Mouse (Mus musculus): ENCODE data around the gene Mlst8. TPM values are rescaled to one million over a fixed set of nuclear protein-coding genes. Genes with fewer than 3 reads are reported as not detected.

Mlst8 gene
- total and polyA plus RNA-seq, 3 experiments = 35.4 to 57.3 TPM; not detected in 1

- no peak for TF ChIP-seq JUND (IDR thresholded peaks at IDR 0.05; ENCODE audit: low read depth, low read length)
Observed at GRCm38 (mm10) chr17:24463374-24464133, 15.3 kb downstream of the Mlst8 start (continued).

- Histone ChIP-seq H3K27me3 (ENCODE audit: control insufficient read depth in 1 of 2, insufficient read depth in 2 of 2, low read length in 2 of 2) (no peaks in the 10 kb centered on the region), H3K4me1 (ENCODE audit: control insufficient read depth in 1 of 2, insufficient read depth in 2 of 2, low read length in 2 of 2) (peaks cover 0 to 12% of the 10 kb centered on the region in 2 experiments; a peak in 3 of 4 replicates), H3K36me3 (ENCODE audit: control insufficient read depth in 1 of 2, insufficient read depth in 2 of 2, low read length in 2 of 2) (peaks cover 0 to 4% of the 10 kb centered on the region in 2 experiments; a peak in 2 of 4 replicates), H3K79me2 (ENCODE audit: control insufficient read depth, insufficient read depth, low read length, poor library complexity) (no peaks in the 10 kb centered on the region), H3K9ac (ENCODE audit: control insufficient read depth, low read depth, low read length, poor library complexity, severe bottlenecking) (no peak overlapping the region), H3K4me3 (ENCODE audit: control insufficient read depth in 1 of 2, insufficient read depth in 1 of 2, low read depth in 2 of 2, low read length in 2 of 2) (no peak overlapping the region), H3K27ac (ENCODE audit: control insufficient read depth, low read depth, low read length) (no peak overlapping the region), H3K9me3 (replicated peaks; ENCODE audit: insufficient read depth, low read length) (no peaks in the 10 kb centered on the region)
- TF ChIP-seq UBTF (IDR thresholded peaks at IDR 0.05; ENCODE audit: borderline replicate concordance, insufficient read depth, low read depth, low read length) = no peak
- no peak for TF ChIP-seq RCOR1 (IDR thresholded peaks at IDR 0.05; ENCODE audit: low read depth, low read length)
- no peak for TF ChIP-seq MEF2A (IDR thresholded peaks at IDR 0.05; ENCODE audit: extremely low read depth, insufficient replicate concordance, low read depth, low read length, poor library complexity, severe bottlenecking)
- TF ChIP-seq CHD1 (IDR thresholded peaks at IDR 0.05; ENCODE audit: low read depth, low read length) = no peak
- no peak for TF ChIP-seq JUND (IDR thresholded peaks at IDR 0.05; ENCODE audit: low read depth, low read length)
- TF ChIP-seq GABPA (IDR thresholded peaks at IDR 0.05; ENCODE audit: low read depth, low read length) = no peak
- TF ChIP-seq SMC3 (IDR thresholded peaks at IDR 0.05; ENCODE audit: low read depth, low read length) = no peak
- TF ChIP-seq NELFE (IDR thresholded peaks at IDR 0.05; ENCODE audit: low read depth, low read length) = no peak
- no peak for TF ChIP-seq KAT2A (conservative IDR thresholded peaks at IDR 0.05; ENCODE audit: low read depth, low read length)
- TF ChIP-seq CTCF (IDR thresholded peaks at IDR 0.05 in 2 of 3, conservative IDR thresholded peaks at IDR 0.05 in 1 of 3; ENCODE audit: control insufficient read depth in 1 of 3, insufficient read depth in 1 of 3, low read depth in 2 of 3, low read length in 3 of 3, poor library complexity in 1 of 3, severe bottlenecking in 1 of 3) = no peak
- TF ChIP-seq ZKSCAN1 (IDR thresholded peaks at IDR 0.05; ENCODE audit: low read depth, low read length) = no peak
- no peak for TF ChIP-seq POLR2A (IDR thresholded peaks at IDR 0.05; ENCODE audit: control insufficient read depth in 1 of 2, insufficient read depth in 1 of 2, low read depth in 1 of 2, low read length in 2 of 2, poor library complexity in 1 of 2)
- no peak for TF ChIP-seq ZMIZ1 (IDR thresholded peaks at IDR 0.05; ENCODE audit: low read depth, low read length)
- TF ChIP-seq NRF1 (IDR thresholded peaks at IDR 0.05; ENCODE audit: insufficient read depth, low read depth, low read length, poor library complexity, severe bottlenecking) = no peak
- TF ChIP-seq USF1 (IDR thresholded peaks at IDR 0.05; ENCODE audit: low read depth, low read length) = no peak
- no peak for TF ChIP-seq MYC (IDR thresholded peaks at IDR 0.05; ENCODE audit: low read depth, low read length)
- DNase-seq (ENCODE audit: low read depth, low spot score) = no peak
Observed at GRCm38 (mm10) chr17:24462932-24463331, 15.9 kb downstream of the Mlst8 start.

GRCm38 (mm10) chr17:24461580-24461979 is 17.3 kb downstream of the Mlst8 start:
- Histone ChIP-seq H3K27ac (ENCODE audit: control insufficient read depth, low read depth, low read length) (no peak overlapping the region), H3K4me3 (ENCODE audit: control insufficient read depth in 1 of 2, insufficient read depth in 1 of 2, low read depth in 2 of 2, low read length in 2 of 2) (no peak overlapping the region), H3K27me3 (ENCODE audit: control insufficient read depth in 1 of 2, insufficient read depth in 2 of 2, low read length in 2 of 2) (no peaks in the 10 kb centered on the region), H3K9me3 (replicated peaks; ENCODE audit: insufficient read depth, low read length) (no peaks in the 10 kb centered on the region), H3K79me2 (ENCODE audit: control insufficient read depth, insufficient read depth, low read length, poor library complexity) (peaks cover under 1% of the 10 kb centered on the region; the same call in 1 of the 2 replicates), H3K36me3 (ENCODE audit: control insufficient read depth in 1 of 2, insufficient read depth in 2 of 2, low read length in 2 of 2) (peaks cover 0 to 5% of the 10 kb centered on the region in 2 experiments; a peak in 2 of 4 replicates), H3K9ac (ENCODE audit: control insufficient read depth, low read depth, low read length, poor library complexity, severe bottlenecking) (no peak overlapping the region), H3K4me1 (ENCODE audit: control insufficient read depth in 1 of 2, insufficient read depth in 2 of 2, low read length in 2 of 2) (peaks cover 0 to 12% of the 10 kb centered on the region in 2 experiments; a peak in 3 of 4 replicates)
- DNase-seq (ENCODE audit: low read depth, low spot score) = peak; percentile 81
- TF ChIP-seq GABPA (IDR thresholded peaks at IDR 0.05; ENCODE audit: low read depth, low read length) (no peak), USF1 (IDR thresholded peaks at IDR 0.05; ENCODE audit: low read depth, low read length) (no peak), ZMIZ1 (IDR thresholded peaks at IDR 0.05; ENCODE audit: low read depth, low read length) (no peak), ZNF384 (IDR thresholded peaks at IDR 0.05; ENCODE audit: low read depth, low read length) (no peak), ZC3H11A (IDR thresholded peaks at IDR 0.05; ENCODE audit: low read depth, low read length) (peak; percentile 62), ETS1 (IDR thresholded peaks at IDR 0.05; ENCODE audit: low read depth, low read length) (no peak), SIN3A (IDR thresholded peaks at IDR 0.05; ENCODE audit: low read length) (0 out of 2 replicates have a peak, but pooled peaks have one; percentile 23), MAX (IDR thresholded peaks at IDR 0.05; ENCODE audit: low read length) (no peak), HCFC1 (IDR thresholded peaks at IDR 0.05; ENCODE audit: low read depth, low read length) (no peak), SMC3 (IDR thresholded peaks at IDR 0.05; ENCODE audit: low read depth, low read length) (peak; percentile 73), MAZ (IDR thresholded peaks at IDR 0.05; ENCODE audit: low read depth, low read length) (no peak), RCOR1 (IDR thresholded peaks at IDR 0.05; ENCODE audit: low read depth, low read length) (no peak), CTCF (IDR thresholded peaks at IDR 0.05 in 2 of 3, conservative IDR thresholded peaks at IDR 0.05 in 1 of 3; ENCODE audit: control insufficient read depth in 1 of 3, insufficient read depth in 1 of 3, low read depth in 2 of 3, low read length in 3 of 3, poor library complexity in 1 of 3, severe bottlenecking in 1 of 3) (peak; percentile 50 to 87 (median 54)), POLR2A (IDR thresholded peaks at IDR 0.05; ENCODE audit: control insufficient read depth in 1 of 2, insufficient read depth in 1 of 2, low read depth in 1 of 2, low read length in 2 of 2, poor library complexity in 1 of 2) (no peak), USF2 (IDR thresholded peaks at IDR 0.05; ENCODE audit: borderline replicate concordance in 1 of 2, insufficient read depth in 1 of 2, low read depth in 1 of 2, low read length in 2 of 2) (no peak), UBTF (IDR thresholded peaks at IDR 0.05; ENCODE audit: borderline replicate concordance, insufficient read depth, low read depth, low read length) (no peak), POLR2AphosphoS2 (IDR thresholded peaks at IDR 0.05; ENCODE audit: low read length) (no peak)

All from MEL (cell line).